Mouse (Mus musculus): ENCODE measurements around the gene Dut.

Gene Dut

DNA sequence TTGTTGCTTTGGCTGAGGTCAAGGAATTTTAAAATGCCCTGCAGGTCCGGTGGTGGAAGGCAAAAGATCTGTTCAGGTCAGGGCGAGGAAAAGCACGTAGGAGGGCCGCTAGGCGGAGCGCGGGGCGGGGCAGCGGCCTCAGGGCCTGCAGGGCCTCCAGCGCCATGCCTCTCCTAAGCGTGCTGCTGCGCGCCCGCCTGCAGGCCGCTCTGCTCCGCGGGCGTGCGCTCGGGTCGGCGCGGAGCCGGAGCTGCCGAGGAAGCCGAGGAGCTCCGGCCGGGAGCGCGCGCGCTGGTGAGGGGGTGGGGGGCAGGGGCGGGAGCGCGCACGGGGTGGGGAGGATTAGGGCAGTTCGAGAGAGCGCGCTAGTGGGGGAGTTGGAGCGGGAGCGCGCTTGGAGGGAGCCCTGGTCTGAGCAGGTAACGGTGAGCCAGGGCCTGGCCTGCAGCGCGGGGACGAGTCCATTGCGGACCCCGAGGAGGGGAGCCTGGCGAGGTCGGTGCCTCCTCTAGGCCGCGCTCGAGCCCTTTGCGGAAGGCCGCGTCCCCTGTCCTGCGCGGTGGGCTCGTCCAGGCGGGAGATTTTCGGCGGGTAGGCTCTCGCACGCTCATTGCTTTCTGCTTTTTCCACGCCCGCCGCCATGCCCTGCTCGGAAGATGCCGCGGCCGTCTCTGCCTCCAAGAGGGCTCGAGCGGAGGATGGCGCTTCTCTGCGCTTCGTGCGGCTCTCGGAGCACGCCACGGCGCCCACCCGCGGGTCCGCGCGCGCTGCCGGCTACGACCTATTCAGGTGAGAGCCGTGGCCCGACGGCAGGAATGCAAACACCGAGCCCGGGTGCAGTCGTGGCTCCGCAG lies at the start of gene Dut:
Dut (plus strand) TSS at position 83 of the 854 bp plus-strand sequence.
- peak; percentile 96 to 99 for DNase-seq

DNA sequence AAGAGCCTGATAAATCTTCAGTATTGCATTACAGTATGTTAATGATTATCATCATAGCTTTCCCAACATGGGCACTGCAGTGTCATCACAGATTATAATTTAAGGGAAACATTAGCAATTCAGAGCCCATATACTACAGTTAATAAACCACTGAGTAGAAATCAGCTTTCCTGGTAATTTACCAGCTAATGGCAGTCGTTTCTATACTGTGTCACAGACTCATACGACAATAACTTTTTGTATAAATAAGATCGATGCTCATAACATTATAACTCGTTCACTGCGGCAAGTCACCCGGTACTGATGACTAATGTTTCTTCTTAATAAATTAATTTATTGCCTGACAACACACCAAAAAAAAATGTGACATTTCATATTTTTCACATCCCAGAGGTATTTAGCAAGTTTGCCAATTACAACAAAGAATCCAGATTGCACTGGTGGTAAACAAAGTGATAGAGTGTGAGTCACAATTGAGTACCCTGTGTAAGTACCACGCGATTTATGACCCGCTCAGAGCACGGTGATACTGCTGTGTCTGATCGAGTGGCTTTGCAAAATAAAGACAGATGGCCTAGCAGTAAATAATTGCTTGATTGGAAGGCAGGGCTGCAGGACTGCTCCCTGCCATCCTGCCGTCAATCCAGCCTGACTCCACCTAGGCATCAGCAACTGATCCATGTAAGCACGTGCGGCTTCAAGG lies 37.9 kb upstream of the Dut start:
- no peak for DNase-seq

GRCm38 (mm10) chr2:125211831-125212510 lies 35.0 kb upstream of the Dut start:
- DNase-seq, result no peak

GRCm38 (mm10) chr2:125214592-125214991 lies 32.4 kb upstream of the Dut start:
- peak; percentile 19 to 42 for DNase-seq

DNA sequence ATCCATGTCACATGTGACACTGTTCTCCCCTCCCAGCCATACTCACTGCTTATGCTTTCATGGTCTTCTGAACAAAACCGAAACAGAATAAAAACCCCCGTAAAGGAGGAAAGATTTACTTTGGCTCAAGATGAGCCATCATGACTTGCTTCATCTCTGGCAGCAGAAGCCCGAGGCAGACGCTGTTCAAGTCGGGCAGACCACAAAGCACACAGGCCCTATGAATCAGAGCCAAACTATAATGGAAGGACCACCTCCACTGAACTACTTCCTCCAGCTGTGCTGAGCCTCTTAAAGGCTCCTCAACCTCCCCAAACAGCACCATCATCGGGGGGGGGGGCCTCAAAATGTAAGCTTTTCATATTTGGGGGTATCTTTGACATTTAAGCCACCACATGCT lies 29.7 kb upstream of the Dut start:
- no peak for DNase-seq

DNA sequence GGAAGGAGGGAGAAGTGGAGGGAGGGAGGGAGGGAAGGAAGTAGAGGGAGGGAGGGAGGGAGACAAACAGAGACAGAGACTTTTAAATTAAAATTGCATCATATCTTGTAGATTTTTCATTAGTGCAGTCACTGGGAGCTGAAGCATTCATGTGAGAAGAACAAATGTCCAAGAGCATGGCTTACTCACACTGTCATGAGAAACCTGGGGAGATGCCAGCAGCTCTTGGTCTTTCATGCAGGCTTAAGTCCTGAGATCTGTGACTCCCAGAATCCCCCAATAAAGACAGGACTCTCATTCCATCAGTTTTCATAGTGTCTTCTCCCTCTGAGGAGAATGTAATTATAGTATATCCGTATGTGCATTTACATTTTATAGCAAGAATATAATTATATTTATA lies 28.4 kb upstream of the Dut start:
- DNase-seq, result no peak

DNA sequence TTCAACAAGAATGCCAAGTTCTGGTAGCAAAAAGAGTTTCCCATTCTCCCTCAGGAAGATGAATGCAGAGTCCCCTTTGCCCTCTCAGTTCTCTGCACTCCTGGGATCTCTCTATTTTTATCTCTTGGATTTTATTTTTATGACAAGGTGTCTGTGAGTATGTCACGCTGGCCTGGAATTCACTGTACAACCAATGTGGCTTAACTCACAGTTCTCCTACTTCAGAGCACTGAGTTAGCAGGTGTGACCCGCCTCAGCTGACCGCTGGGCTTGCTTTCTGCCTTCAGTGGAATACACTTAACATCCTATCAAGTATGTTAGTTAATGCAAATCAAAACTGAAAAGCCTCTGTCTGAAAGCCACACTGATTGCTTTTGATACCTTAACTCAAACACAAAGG lies 27.7 kb upstream of the Dut start:
- no peak for DNase-seq

- DNase-seq, result no peak
Measured at GRCm38 (mm10) chr2:125221673-125222072, 25.3 kb upstream of the Dut start.

- DNase-seq, result no peak
Measured at GRCm38 (mm10) chr2:125228472-125229409, 18.2 kb upstream of the Dut start.

GRCm38 (mm10) chr2:125232183-125232582 lies 14.8 kb upstream of the Dut start:
- DNase-seq, result no peak

- no peak for DNase-seq
Measured at GRCm38 (mm10) chr2:125233537-125233936, 13.5 kb upstream of the Dut start.

DNA sequence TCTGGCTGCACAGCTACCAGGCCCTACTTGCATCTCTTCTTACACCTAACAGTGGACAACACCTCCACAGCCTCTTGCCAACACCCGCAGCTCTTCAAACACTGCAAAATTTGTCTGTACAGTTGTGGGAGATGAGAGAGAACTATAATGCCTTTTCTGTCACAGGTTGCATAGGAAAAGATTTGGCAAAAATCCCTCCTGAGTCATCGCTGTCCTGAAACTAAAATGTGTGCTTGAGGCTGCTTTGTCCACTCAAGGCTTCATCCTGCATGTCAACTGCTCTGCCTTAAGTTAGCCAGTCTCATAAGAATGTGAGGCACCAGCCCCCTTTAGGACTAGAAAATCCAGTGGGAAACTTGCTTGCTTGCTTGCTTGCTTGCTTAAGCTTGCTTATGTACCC lies 12.9 kb upstream of the Dut start:
- no peak for DNase-seq

DNA sequence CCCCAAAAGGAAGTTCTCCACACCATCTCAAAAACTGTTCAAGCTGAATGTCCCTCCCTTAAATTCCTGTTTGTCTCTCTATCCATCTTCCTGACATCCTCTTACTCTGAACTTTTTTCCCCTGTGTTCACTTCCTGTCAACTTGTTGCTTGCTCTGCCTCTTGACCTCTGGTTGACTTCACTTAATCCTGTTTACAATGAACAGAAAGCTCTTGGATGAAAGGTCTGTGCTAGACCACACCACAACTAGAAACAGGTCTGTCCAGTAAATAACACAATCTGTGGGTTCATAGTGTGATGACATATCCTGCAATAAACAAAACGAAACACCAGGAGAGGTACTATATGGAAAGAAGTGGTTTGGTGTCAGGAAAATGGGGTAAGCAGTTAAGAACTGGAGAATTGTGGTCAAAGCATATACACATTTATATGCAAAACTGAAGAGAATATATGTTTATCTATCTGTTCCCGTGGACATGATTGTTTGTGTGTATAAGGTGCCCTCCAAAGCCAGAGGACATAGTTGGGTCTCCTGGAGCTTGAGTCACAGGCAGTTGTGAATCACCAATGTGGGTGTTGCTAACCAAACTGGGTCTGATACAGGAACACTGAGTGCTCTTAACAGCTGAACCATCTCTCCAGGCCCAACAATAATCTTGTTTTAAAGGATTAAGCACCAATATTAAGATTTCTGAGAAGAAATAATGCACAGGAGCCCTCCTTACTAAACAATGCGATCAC lies 1.3 kb upstream of the Dut start:
- no peak for DNase-seq

- DNase-seq, result peak in 1 of 2 experiments; percentile 5
Measured at GRCm38 (mm10) chr2:125246669-125247068, 321 bp upstream of the Dut start.

- DNase-seq, result no peak
Measured at GRCm38 (mm10) chr2:125247962-125248235, 909 bp downstream of the Dut start.

DNA sequence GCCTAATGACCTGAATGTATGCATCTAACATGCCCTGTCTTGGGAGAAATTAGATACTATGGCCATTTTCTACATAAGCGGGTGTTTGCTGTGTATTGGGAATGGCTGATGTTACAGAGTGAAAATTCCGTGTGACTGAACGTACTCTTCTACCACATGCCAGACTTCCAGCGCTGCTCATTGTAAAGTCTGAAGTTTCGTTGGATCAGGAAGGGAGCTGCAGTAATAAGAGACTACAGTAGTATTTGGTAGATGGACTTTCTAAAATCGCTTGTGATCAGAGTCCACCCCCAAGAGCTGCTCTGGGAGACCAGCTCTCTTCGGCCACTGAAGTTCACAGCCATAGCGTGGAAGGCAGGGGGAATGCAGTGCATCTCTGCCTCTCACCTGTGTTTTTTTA lies 1.3 kb downstream of the Dut start:
- peak in 1 of 2 experiments; percentile 5 for DNase-seq

DNA sequence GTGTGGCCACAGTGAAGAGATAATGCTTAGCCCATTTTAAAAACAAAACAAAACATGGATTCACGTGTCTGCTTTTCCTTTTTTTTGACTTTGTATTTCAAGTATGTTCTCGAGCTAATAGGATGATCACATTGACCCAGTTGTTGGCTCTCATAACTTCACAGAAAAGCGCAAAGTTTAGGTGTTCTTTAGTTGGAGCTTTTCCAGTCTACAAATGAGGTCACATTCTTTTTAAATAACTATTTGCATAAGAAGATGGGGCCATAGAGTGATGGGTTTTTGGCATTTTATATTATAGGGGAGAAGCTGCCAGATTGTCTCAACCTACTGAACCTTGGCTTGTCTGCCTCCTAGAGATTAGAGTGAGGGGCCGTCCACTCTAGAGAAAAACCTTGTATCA lies 2.3 kb downstream of the Dut start:
- no peak for DNase-seq

DNA sequence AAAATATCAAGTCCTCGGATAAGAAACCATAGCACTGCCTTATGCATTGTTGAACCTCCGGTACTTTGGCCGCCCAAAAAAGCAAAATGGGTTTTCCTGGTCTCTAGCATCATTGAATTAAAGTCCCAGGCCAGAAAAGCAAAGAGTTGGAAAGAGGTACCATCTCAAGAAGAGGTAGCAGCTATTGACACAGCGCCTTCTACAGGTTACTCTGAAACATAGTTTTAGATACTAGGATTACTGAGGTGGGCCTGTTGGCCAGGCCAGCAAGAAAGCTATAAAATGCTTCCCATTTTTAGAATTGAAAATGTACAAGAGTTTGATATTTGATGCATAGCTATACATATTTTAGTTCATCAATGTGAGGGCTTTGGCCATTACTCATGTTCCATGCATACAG lies 2.9 kb downstream of the Dut start:
- DNase-seq, result no peak

DNA sequence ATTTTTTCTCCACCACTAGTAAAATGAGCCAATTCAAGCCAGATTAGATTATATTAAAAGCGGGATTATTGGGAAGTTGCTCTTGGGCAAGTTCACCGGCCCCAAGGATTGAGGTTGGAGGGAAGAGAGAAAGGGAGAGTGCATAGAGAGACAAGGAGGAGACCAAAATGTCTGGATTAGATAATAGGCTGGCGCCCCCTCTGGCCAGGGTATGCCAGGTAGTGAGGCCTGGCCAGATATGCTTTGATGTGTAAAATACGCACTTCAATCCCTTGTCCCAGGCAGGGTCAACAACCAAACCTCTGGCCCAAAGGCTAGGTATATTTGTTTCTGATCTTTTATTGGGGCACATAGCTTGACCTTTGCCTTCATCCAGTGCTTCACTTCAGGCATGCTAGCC lies 4.8 kb downstream of the Dut start:
- peak; percentile 24 to 29 for DNase-seq

DNA sequence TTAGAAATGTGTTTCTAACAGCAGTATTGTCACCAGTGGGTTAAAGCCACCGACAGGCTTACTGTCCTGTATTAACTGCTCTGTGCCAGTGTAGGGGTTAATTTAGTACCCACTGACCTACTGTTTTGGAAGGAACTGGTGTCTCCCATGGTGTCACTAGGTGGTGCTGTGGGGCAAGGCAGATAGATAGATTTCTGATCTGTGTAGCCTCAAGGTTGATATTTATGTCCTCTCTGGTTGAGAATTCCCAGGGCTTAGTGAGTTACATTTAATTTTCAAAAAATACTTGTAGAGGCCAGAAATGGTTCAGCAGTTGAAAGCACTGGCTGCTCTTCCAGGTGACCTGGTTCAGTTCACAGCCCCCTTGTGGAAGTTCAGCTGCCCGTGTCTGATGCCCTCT lies 5.3 kb downstream of the Dut start:
- peak; percentile 47 to 58 for DNase-seq

GRCm38 (mm10) chr2:125253699-125254098 lies 6.7 kb downstream of the Dut start:
- DNase-seq, result peak; percentile 3 to 28

DNA sequence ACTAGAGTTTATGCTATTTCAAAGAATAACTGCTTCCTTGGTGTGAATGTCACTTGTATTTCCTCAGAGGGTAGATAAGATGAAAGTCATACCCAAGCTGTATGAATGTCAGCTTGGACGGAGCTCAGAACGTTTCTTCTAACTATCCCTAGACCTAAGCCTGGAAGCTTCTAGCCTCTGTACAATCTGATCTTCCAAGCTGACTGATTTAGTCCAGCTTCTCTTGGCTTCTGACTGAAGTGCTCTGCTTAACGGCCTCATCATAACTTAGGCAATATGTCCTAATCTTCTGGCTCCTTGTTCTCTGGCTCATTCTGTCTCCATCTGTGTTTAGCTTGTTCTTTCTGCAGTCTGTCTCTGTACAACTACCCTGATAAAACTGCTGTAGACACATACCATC lies 7.6 kb downstream of the Dut start:
- no peak for DNase-seq

All from thymus, postnatal 36 days (tissue).